Mouse (Mus musculus) lung, adult 18-20 months (tissue): ENCODE measurements at regions not wholly inside any gene's neighbourhood (a gene's known extent, or its start where the extent isn't known, plus 50 kb on each side); places are given as distances from the start of the nearest gene placed in this dataset.

ENCODE experiments used
- DNase-seq, 2 experiments: peaks; one replicate each; pipeline ENCODE4 v3.0.0; 2022; ENCODE audit warnings: mixed read lengths in 2 of 2

- DNase-seq: no peak
Observed at GRCm38 (mm10) chr13:19883896-19884658, 60.0 kb upstream of the Gpr141 start.

GRCm38 (mm10) chr13:19882889-19883288 is 58.8 kb upstream of the Gpr141 start:
- peak in 1 of 2 experiments; percentile 4 for DNase-seq

GRCm38 (mm10) chr13:19881772-19882171 is 57.7 kb upstream of the Gpr141 start:
- no peak for DNase-seq

- no peak for DNase-seq
Observed at GRCm38 (mm10) chr13:19874621-19875249, 50.7 kb upstream of the Gpr141 start.
